Mouse (Mus musculus) heart, adult 18-20 months (tissue): ENCODE data around the gene Ap5z1. TPM values are rescaled to one million over a fixed set of nuclear protein-coding genes. Genes with fewer than 3 reads are reported as not detected.

Source experiments
- DNase-seq, 2 experiments: peaks; one replicate each; pipeline ENCODE4 v3.0.0; 2021 to 2022; ENCODE audit warnings: mixed read lengths in 1 of 2
- total RNA-seq, 2 experiments: library from RNA; stranded (reverse); gene quantifications; 2 replicates each; pipeline ENCODE4 v1.2.3; 2021

Gene Ap5z1
- total RNA-seq, 2 experiments from 2014 or later = 5.0 to 6.0 TPM

GRCm38 (mm10) chr5:142520360-142520759, 56.6 kb downstream of the Ap5z1 start:
- DNase-seq = no peak

GRCm38 (mm10) chr5:142521195-142521866, 57.6 kb downstream of the Ap5z1 start:
- DNase-seq = no peak

- no peak for DNase-seq
These were observed 61.1 kb downstream of the Ap5z1 start for GRCm38 (mm10) chr5:142524711-142525464.

Other genes with a start within 250 kb of the Ap5z1 start
- 10 to 100 TPM; 15.7 to 15.9 TPM for gene Foxk1, start 62.4 kb upstream of the Ap5z1 start, total RNA-seq
- gene Papolb, start 66.1 kb downstream of the Ap5z1 start, total RNA-seq = under 1 TPM in 1 of 2 experiments, not detected in 1; 0.15 TPM
- 1 to 10 TPM; 1.4 to 2.1 TPM for gene Radil, start 87.2 kb downstream of the Ap5z1 start, total RNA-seq
- gene Mmd2, start 144.9 kb downstream of the Ap5z1 start, total RNA-seq = 1 to 10 TPM in 1 of 2 experiments, not detected in 1; 2.1 TPM
- gene Wipi2, start 163.8 kb downstream of the Ap5z1 start, total RNA-seq = 10 to 100 TPM; 35.7 to 38.8 TPM
- gene Slc29a4, start 228.6 kb downstream of the Ap5z1 start, total RNA-seq = under 1 TPM; 0.17 to 0.21 TPM